Mouse (Mus musculus): ENCODE measurements around the gene Hist2h2be. TPM values are rescaled to one million over a fixed set of nuclear protein-coding genes. Genes with fewer than 3 reads are reported as not detected.
"Not testable (repeated sequence)": the region's sequence is repeated elsewhere in the genome, so short reads cannot be mapped to it uniquely, and the experiment has no call there.

Hist2h2be gene
- total RNA-seq, 2 experiments from 2014 or later, result 5.3 to 6.8 TPM

DNA sequence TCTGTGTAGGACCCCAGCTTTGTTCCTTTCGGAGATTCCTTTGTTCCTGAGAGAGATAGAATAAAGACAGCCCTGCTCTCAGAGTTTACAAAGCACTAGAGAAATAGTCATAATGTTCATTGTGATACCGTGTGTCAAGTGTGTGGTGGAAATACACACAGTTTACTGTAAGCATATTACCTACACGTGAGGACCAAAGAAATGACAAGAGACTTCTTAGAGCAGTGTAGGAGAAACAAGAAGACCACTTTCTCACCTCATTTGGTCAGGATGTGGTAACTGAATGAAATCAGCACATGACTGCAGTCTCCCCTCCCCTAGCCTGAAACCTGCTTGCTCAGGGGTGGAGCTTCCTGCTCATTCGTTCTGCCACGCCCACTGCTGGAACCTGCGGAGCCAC lies 22.7 kb upstream of the Hist2h2be start:
- DNase-seq (ENCODE audit: low spot score in 2 of 2), result no peak

DNA sequence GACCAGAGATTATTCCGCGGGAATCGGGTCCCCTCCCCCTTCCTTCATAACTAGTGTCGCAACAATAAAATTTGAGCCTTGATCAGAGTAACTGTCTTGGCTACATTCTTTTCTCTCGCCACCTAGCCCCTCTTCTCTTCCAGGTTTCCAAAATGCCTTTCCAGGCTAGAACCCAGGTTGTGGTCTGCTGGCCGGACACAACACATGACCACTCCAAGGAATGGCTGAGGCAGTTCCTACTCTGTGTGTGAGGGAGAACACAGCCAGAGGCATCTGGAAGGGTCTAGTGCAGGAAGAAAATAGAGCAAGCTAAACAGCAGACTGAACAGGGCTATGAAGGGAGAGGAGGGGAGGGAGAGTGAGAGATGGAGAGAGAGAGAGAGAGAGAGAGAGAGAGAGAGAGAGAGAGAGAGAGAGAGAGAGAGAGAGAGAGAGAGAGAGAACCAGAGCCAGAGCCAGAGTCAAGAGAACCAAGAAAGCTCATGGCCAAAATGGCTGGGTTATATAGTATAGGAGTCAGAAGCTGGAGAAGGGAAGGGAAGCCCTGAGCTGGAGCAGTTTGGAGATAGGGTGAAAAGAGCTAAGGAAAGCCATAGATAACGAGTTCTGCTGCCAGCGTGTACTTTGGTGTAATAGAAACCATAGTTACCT lies 22.2 kb upstream of the Hist2h2be start:
- not testable (repeated sequence) for DNase-seq (ENCODE audit: low spot score in 2 of 2)

DNA sequence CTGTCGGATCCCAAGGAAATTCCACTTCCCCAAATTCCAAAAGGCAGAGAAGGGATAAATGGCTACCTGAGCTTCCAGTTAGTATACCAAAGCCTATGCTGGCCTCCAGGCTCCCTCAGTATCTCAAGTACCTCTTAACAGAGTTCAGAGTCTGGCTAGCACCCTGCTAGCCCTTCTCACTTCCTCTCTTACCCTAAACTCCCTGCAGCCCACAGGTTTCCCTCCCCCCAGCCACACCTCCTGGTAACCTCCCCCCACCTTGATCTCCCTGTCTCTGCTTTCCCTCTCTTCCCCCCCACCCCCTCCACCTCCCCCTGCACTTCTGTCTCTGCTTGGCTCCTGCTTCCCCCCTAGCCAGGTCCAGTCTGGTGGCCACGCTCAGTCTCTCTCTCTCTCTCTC lies 21.2 kb upstream of the Hist2h2be start:
- DNase-seq (ENCODE audit: low spot score in 2 of 2), result no peak

DNA sequence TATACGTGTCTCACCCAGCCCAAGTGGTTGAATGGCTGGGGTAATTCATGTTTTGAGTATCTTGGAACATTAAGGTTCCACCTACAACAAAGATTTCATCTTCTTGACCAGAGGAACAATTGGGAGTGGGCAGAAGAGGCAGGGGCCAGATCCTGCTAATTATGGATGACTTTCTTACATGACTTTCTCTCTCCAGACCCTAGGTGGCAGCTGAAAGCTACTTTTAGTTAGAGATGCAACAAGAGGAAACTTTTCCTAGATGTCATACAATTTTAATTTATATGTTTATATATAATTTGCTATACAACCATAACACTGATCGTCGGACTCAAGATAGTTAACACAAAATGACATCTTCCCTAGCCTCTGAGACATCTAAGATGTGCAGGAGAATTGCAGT lies 13.1 kb upstream of the Hist2h2be start:
- no peak for DNase-seq (ENCODE audit: low spot score in 2 of 2)

DNA sequence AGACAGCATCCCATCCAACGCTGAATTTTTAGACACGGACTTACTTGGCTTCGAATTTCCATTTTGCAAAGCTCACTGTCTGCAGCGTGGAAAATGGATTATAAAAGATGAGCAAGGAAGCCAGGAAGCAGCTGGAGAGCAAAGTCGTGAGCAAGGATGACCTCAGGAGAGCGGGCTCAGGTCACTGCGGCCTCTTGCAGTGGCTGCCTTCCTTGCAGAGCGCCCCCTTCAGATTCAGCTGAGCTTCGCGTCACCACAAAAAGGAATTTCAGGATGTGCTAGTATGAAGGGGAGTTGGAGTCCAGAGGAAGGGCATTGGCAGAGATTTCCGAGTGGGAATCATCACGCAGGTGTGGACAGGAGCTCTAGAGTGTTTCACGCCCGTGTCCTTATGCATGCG lies 11.7 kb upstream of the Hist2h2be start:
- DNase-seq (ENCODE audit: low spot score in 2 of 2), result no peak

DNA sequence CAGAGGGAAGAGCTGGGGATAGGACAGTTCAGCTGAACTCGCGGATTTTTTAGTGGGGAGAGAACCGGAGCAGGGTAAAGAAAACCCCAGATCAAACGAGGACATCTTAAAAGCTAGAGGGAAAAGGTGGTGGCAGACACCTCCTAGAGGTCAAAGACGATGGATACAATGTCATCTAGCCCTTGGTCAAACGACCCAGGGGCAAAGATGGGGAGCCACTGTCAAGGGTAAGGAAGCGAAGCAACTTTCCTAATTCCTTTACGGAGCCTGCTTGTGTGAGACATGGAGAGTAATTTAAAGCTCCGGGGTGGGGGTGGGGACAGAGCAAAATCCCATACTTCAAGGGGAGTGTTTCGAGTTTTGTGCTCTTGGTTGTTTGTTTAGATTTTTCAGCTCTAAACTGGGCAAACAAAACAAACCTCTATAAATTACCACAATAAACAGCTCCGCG lies 1.7 kb upstream of the Hist2h2be start:
- DNase-seq (ENCODE audit: low spot score in 2 of 2), result peak in 1 of 2 experiments; percentile 20

DNA sequence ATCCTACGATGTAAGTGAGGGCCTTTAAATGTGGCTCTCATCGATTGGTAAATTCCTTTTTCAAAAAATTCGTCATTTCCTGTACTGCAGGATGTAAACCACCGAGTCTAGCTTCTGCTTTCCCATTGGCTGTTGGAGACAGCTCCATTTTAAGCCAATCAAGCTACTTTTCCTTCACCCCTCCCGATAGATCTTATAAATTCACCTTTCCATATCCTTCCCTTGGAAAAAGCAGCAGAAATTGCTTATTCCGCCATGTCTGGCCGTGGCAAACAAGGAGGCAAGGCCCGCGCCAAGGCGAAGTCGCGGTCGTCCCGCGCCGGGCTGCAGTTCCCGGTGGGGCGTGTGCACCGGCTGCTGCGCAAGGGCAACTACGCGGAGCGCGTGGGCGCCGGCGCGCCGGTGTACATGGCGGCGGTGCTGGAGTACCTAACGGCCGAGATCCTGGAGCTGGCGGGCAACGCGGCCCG lies 1.2 kb upstream of the Hist2h2be start, which contains the start of the genes Bola1 and Hist2h2ab:
Gene Bola1, minus strand, starts transcription at position 49 of the 470 bp plus-strand sequence.
Gene Hist2h2ab, plus strand, starts transcription at position 205 of the 470 bp plus-strand sequence.
- DNase-seq (ENCODE audit: low spot score in 2 of 2), result peak; percentile 53 to 77

DNA sequence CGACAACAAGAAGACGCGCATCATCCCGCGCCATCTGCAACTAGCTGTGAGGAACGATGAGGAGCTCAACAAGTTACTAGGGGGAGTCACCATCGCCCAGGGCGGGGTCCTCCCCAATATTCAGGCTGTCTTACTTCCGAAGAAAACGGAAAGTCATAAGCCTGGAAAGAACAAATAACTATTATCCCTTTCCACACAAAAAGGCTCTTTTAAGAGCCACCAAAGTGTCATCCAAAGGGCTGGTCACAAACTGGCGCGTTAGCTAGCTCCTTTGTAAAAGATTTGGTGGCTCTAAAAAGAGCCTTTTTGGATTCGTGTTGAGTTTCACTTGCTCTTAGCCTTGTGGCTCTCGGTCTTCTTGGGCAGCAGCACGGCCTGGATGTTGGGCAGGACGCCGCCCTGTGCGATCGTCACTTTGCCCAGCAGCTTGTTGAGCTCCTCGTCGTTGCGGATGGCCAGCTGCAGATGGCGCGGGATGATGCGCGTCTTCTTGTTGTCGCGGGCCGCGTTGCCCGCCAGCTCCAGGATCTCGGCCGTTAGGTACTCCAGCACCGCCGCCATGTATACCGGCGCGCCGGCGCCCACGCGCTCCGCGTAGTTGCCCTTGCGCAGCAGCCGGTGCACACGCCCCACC lies 671 bp upstream of the Hist2h2be start:
- not testable (repeated sequence) for DNase-seq (ENCODE audit: low spot score in 2 of 2)

DNA sequence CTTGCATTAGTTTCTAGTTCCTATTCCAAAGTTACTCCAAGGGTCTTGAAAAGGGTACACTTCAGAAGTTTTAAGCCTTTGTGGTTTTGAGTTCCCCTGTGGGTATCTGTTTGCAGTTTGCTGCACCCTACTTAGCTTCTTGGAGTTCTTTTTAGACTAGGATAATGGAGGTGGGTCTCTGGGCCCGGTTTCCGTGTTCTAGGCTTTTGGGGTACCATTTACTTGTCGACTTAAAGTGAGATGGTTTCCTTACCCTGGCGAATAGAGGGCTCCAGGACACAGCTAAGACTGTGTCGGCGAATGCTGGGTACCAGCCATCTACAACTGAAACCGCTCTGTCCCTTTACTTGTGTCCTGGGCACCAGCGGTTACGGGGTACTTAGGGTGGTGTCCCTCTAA lies 720 bp downstream of the Hist2h2be start:
- DNase-seq (ENCODE audit: low spot score in 2 of 2), result no peak

DNA sequence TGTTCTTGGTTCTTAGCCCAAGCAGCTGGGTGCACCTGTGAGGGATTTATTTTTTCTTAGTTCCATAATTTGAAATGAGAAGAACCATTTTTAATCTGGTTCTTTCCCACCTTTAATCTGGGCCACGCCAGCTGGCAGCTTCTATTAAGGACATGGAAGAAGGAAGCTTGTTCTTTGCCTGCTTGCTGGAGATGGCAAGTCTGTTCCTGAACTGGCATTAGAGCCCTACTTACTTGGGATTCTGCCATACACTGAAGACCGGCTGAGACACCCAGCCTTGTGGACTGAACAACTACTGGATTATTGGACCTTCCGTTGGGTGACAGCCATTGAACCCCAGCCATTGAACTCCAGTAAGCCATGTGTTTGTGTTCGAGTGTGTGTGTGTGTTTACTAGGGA lies 1.9 kb downstream of the Hist2h2be start:
- no peak for DNase-seq (ENCODE audit: low spot score in 2 of 2)

DNA sequence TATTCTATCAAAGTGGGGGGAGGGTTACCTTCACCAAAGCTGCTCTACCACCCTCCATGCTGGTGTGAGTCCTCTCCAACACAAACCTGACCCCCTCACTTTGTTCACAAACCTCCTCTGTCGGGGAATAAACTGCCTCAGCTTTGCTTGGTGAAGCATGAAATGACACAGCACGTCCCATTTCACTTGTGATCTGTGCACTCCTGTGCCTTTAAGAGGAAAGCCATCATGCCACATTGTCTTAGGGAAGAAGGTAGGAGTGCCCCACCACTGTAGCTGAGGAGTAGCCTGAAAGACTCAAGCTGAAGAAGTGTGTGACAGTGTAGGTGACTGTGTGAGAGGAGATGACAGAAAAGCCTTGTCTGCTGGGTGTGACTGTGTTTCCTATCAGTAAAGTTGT lies 4.5 kb downstream of the Hist2h2be start:
- DNase-seq (ENCODE audit: low spot score in 2 of 2), result no peak

DNA sequence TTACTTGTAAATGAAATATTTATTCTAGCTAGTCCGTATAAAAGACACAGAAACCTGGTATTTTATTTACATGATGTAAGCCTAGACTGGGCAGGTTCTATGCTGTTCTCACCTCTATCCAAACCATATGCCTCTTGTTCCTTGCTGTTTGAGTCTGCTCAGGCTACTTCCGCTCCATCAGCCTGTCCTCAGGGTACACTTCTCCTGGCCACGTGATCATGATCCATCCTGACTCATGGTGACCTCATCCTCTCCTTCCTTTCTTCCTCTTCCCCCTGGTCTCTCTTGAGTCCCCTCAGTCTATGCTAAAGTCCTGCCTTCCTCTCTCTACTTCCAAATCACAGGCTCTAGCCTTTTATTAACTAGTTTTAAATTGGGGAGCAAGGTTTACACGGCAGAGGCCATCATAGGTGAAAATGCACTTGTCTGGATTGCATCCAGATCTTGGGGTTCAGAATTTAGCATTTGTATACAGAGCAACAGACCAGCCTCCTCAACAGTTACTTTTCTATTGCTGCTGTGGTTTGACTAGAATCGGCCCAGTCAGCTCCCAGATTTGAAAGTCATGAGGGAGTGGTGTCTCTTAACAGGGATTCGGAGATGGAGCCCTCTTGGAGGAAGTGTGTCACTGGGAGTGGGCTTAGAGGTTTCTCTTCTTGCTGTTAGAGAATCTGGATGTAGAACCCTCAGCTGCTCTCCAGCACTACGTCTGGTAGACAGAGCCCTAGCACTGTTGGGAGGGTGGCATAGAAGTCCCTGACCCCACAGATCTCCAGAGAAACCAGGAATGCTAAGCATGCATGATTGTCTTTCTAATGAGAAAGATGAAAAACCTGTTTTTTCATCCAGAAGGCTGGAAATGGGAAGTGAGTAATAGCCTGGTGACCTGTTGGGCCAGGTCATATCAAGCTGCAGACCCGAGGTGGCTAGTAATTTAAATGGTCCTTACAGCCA lies 6.1 kb downstream of the Hist2h2be start:
- DNase-seq (ENCODE audit: low spot score in 2 of 2), result no peak

DNA sequence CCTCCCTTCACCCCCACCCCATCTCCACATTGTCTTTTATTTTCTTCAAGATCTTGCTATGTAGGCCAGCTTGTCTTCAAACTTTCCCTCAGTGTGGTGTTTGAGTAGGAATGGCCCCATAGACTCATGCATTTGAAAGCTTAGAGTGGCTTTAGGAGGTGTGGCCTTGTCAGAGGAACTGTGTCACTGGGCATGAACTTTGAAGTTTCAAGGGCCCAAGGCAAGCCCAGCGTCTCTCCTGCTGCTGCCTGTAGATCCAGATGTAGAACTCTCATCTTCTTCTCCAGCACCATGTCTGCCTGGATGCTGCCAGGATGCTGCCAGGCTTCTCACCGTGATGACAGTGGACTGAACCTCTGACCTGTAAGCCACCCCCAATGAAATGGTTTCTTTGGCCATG lies 7.9 kb downstream of the Hist2h2be start:
- DNase-seq (ENCODE audit: low spot score in 2 of 2), result no peak

DNA sequence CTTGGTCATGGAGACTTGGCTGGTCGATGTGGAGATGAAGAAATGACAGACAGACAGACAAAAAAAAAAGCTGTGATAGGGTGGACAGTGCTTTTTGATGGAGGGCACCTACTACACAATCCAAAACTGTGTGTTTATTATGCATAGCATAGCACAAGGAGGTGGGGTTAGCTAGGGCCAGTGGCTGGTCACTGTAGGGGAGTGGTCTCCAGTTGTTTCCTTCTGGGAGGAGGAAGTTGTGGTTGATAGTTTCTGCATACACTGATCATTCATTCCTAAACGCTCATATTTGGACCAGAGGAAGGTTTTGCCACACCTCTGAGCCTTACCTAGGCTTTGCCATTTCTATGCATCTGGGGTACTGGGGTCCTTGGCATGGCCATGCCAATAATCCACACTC lies 9.5 kb downstream of the Hist2h2be start:
- DNase-seq (ENCODE audit: low spot score in 2 of 2), result no peak

DNA sequence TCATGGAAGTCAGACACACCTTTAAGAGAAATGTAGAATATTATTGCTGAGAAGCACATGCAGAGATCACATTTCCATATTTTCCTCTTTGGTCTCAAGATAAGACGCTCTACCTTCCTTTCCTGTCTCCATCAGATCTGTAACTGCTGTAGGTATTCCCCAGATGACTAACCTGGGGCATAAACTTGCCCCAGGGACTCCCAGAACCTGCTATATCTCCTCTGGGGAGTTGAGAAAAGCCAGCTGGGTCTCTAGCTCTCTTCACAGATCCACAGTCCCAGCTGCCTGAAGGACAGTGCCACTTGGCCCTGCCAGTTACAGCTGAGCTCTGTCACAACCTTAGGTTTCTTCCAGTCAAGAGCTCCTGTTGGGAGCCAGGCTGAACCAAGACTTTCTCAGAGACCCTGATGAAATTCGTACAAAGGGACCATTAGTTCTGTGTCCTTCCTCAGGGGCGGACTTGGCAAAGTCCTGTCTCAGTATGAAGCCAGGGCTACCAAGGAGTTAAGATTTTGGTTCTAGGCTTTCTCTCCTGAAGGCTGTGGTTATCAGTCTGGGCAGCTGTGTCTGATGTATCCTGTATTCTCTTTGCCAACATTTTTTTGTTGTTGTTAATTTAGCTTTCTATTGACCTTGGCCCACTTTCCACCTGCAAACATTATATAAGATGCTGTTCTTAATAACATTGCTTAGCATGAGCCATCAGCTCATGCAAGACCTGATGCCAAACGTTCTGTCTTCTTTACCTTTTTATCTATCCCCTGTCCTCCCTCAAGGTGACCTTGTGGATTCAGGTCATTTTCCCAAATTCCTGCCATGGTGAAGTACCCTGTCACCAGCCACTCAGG lies 10.2 kb downstream of the Hist2h2be start:
- no peak for DNase-seq (ENCODE audit: low spot score in 2 of 2)

DNA sequence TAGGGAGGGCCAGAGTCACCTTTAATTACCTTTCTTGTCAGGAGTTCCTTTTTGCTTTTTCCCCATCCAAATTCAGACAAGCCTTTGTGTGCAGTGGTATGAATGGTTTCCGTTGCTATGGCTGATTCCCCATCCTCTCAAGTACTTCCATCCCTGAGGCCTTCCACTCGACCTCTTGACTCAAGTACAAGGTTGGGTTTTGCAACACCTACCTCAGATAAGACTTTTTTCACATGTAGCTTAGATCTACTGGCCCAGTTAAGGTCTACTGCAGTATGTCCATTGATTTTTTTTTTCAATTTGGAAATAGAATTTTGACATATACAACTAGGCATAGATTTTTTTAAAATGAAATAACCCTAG lies 10.8 kb downstream of the Hist2h2be start:
- no peak for DNase-seq (ENCODE audit: low spot score in 2 of 2)

DNA sequence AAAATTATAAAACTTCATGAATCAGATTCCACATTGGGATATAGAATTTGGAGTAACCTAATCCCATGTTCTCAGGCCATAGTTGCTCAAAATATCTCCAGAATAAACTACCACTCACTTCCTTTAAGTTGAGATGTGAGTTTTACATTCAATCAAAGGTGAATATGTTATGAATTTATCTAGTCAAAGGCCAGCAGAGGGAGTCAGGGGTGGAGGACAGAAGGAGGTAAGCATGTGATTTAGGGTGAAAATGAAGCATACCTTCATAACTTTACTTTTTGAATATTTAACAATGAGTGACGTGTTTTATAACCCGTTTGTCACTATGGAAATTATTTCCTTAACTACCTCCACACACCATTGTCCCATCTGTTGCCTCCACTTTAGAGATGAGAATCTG lies 14.0 kb downstream of the Hist2h2be start:
- DNase-seq (ENCODE audit: low spot score in 2 of 2), result no peak

DNA sequence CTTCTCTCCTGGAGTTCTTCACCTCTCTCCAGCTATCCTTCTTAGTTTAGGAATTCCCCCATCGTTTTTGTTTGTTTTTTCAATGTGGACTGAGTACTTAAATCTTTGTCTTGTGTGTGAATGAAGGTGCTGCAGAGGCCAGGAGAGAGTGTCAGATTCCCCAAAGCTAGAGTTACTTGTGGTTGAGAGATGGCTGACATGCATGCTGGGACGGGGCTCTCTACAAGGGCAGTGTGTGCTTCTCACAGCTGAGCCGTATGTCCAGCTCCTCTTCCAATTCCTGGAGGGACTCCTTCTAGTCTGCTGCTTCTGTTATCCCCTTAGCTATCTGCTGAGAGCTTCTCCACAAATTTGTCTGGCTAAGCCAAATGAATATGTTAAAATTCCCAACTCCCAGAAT lies 14.9 kb downstream of the Hist2h2be start:
- DNase-seq (ENCODE audit: low spot score in 2 of 2), result no peak

DNA sequence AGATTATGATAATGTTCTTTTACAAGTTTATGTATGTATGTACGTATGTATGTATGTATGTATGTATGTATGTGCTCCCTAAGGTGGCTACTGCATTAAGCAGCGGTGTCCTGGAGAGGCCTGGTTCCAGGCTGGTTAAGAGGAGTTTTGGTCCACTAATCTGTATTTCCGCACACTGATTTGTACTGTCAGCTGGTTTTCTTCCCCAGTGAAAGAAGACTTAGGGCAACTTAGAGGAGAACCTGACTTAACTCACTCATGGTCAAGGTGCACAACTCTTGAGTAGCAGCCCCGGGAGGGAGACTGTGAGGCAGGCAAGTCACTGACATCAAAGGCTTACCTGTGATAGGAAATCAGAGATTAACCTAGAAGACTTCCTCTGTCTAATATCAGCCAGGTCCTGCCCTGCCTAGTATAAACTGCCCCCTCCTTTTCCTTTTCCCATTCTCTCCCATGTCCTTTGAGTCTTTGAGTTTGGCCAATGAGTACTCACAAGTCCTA lies 16.0 kb downstream of the Hist2h2be start:
- no peak for DNase-seq (ENCODE audit: low spot score in 2 of 2)

DNA sequence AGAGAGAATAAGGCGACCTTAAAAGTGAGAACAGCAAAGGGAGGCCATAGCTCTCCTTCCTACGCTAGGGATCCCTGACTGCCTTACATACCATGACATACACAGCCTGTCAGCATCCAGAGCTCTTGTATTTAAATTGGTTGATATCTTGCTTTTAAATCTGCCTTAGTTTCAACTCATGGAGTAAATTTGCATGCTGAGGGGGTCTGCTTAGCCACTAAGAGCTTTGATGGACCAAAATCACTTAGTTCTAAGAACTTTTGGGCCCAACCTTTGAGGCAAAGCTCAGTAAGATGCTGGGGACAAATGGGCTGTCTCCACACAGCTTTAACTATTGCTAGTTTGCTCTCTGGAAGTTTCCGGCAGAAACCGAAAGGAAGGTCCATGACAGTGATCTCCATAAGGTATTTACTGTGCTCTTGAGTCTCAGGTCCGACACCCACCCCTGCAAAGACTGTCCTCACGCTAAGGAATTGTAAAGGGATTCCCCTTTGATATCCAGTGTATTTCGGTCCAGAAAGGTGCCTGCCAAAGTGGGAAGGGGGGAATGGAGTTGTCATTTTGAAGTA lies 16.5 kb downstream of the Hist2h2be start:
- no peak for DNase-seq (ENCODE audit: low spot score in 2 of 2)
